Mouse (Mus musculus) small intestine, adult 10 weeks (tissue): ENCODE data around the gene Stc2. TPM values are rescaled to one million over a fixed set of nuclear protein-coding genes. Genes with fewer than 3 reads are reported as not detected.

Source experiments
- polyA plus RNA-seq: library from polyadenylated mRNA; stranded (reverse); fragments of 350-450 nt; fragmentation: Illumina TruSeq; extraction: RNeasy Lipid Tissue Mini Kit (QIAGEN cat#74804); gene quantifications from one replicate; pipeline ENCODE4 v1.2.3, GENCODE M21; 2014; ENCODE audit warnings: low replicate concordance

The Stc2 gene
- 1.8 TPM for polyA plus RNA-seq

GRCm38 (mm10) chr11:31369648-31370286 is at the start of gene Stc2:
Gene Stc2, minus strand, starts transcription at chr11:31370074.

Other genes starting within 250 kb of the Stc2 start
- gene Gm17332, start 187.6 kb downstream of the Stc2 start, polyA plus RNA-seq: not detected